Mouse (Mus musculus) spleen, adult 2 months (tissue): ENCODE results near the gene LTO1.

Experiments used
- CTCF ChIP-seq: fragments of 200-500 bp; IDR thresholded peaks from 2 replicates; pipeline ENCODE4 v1.5.1; 2011; ENCODE audit warnings: mild to moderate bottlenecking, inconsistent platforms; ENCODE audit not compliant: insufficient read depth, insufficient read length, insufficient replicate concordance; ENCODE audit errors: extremely low read depth
- POLR2A ChIP-seq: fragments of 200-500 bp; IDR thresholded peaks from 2 replicates; pipeline ENCODE4 v1.6.1; 2011; ENCODE audit warnings: low read depth, low read length, inconsistent platforms

DNA sequence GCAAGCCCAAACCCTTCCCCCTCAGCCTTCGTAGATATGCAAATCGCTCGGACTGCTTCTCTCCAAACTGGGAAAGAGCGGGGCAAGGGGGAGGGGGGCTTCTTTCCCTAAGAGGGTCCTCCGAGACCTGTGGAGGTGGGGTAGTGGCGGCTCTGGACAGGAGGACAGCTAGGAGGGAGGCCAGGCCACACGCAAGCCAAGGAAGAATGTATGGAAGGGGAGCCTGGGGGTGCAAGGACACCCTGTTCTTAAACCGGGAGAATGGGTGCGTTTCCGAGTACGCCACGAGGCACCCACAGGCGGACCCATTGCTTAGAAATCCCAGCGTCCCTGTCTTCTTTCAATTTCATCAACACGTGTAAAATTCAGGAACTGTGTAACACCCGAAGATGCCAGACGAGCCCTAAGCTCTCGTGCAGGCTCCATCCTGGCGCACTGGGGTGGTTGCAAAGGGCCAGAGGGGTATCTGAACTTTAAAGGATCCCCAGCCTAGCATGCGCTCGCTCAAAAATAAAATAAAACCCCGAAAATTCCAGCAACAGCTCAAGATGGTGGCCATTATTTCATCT is 25.2 kb downstream of the LTO1 start:
- TF ChIP-seq POLR2A, result no peak
- no peak for TF ChIP-seq CTCF
